Mouse (Mus musculus): ENCODE measurements around the gene Jam2.

Gene Jam2

DNA sequence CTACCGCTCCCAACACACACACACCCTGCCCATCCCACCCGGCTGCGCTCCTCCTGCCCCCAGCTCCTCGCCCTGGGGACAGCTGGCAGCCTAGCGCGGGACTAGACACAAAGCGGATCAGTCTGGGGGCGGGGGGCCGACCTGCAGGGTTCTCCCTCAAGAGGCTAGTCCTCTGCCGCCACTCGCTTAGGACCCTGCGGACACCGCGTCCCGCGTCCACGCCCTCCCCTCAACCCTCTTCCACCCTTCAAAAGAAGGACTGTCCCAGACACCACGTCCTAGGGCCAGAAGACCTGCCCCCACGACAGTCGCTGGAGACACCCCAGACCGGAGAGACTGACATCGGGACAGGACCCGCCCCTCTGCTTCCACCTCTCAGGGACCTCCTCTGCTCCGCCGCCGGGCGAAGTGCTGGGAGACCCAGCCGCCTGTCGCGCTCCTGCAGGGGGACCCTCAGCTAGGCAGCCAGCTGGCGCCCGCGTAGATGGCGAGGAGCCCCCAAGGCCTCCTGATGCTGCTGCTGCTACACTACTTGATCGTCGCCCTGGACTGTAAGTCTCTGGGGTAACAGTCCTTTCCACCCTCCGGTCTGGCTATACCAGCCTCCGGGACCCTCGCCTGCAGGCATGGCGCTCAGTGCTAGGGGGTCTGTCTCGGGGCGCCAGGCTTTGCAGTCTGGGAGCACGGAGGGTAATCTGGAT is at the start of gene Jam2:
TSS of gene Jam2 (plus strand) at position 121 of the 701 bp plus-strand sequence.
- in situ Hi-C loops (cut with MboI; ENCODE audit: unreplicated experiment in 2 of 2) = no loop called here

DNA sequence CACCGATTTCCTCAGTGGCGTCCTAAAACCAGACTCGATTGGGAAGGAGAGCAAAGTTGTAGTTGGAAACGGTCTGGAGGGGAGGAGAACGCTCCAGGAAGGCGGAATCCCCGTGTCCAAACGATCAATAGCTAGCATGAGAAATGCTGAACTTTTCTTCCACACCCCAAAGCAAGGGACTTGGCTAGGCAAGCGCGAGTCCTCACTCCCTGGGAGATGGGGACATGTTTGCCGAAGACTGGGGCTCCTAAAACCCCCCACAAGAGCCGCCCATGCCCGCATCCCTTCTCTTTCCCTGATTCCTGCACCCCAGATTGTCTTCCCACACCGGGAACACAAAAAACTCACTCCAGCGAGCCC is 39.1 kb upstream of the Jam2 start:
- in situ Hi-C loops (cut with MboI; ENCODE audit: unreplicated experiment in 2 of 2) = loop anchor here (5.0 to 10.0 kb wide), 4 partner anchors 90 to 940 kb away; partner anchors contain the start of gene Gabpa (in 2 of the 2)

DNA sequence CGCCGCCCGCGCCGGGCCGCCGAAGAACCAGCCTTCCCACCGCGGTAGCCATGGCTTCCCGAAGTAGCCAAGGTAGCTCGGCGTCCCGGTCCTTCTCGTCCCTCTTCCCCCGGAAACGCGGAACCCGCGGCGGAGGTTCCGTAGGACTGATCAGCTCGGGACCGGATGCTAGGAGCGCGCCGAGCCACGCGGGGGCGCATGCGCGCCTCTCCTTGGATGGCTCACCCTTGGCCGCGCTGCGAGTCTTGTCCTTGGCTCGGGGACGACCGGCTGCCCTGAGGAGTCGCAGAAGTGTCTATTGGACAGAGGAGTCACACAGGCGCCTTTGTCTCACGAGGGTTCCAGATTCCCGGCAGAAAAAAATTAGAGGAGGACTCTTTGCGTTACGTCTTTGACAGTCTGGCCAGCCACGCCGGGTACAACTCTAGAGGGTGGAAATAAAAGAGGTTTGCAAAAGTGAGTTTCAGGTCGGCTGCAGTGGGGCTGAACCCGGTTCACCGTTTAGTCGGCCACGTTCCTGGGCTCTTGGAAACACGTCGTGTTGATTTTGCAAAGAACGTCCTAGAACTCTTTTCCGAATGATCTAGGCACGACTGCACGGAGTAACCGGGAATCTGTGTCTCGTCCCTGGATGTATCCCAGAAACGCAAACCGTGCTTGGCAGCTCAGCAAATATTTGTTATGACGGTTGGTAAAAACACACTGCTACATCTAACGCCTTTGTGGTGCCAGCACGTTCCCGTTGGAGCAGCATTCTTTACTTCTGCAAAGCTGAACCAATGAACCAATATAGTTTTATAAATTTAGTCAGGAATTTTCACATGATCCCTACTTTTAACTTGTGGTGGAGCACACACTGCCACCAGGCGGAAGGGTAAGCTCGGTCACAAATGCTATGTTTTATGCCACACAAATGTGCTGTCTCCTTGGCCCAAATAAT is 38.5 kb upstream of the Jam2 start, which contains the start of gene Mrpl39:
TSS of gene Mrpl39 (minus strand) at position 577 of the 940 bp plus-strand sequence.
- in situ Hi-C loops (cut with MboI; ENCODE audit: unreplicated experiment in 2 of 2) = loop anchor here (5.0 to 10.0 kb wide), 4 partner anchors 91 to 939 kb away; partner anchors contain the start of gene Gabpa (in 2 of the 2)

DNA sequence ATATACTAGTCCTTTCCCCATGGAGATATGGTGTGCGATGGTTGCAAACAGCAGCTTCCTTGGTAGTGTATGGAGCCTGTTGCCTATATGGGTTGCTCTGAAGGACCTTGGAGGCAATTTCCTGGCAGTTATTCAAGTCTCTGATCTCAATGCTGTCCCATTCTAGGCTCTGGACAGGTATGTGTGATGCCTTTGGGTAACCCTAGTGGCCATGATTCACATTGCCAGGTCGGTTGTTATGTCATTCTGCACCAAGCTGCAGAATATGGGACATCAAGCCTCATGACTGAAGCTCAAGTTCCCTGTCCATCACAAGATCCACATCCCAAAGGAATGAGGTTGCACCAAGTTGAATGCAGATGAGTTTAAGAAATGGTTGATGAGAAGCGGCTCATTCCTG is 36.6 kb upstream of the Jam2 start:
- in situ Hi-C loops (cut with MboI; ENCODE audit: unreplicated experiment in 2 of 2) = loop anchor here (5.0 to 10.0 kb wide), 4 partner anchors 93 to 937 kb away; partner anchors contain the start of gene Gabpa (in 2 of the 2)

DNA sequence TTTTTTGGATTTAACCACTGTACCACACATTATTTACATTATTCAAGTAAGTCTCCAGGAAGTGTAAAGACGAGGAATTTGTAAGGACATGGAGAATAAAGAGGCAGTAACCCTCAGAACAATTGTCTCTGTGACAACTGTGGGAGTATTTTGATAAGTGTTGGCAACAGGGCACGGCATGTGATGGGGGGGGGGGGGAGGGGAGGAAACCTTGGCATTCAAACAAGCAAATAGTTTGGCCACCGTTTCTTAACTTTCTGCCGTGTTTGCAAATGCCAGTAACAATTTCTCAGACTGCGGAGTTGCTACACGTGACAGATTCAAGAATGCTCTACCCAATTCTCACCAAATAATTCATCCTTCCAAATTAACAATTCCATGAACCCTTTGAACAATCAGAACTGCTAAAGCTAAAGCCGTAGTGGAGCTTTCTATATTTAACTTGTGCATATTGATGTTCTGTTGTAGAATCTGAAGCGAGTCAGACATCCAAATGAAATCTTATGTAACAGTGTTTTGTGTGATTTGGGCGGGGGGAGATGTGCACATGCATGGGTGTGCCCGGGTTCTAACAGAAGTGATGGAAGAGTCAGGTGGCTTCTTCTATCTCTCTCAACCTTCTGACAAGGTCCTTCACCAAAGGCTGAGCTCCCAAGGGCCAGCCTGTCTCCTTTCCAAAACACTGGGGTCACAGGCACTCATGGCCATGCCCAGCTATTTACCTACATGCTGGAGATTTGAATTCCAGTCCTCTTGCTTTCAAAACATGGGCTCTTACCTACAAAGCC is 29.0 kb upstream of the Jam2 start:
- in situ Hi-C loops (cut with MboI; ENCODE audit: unreplicated experiment in 2 of 2) = no loop called here

DNA sequence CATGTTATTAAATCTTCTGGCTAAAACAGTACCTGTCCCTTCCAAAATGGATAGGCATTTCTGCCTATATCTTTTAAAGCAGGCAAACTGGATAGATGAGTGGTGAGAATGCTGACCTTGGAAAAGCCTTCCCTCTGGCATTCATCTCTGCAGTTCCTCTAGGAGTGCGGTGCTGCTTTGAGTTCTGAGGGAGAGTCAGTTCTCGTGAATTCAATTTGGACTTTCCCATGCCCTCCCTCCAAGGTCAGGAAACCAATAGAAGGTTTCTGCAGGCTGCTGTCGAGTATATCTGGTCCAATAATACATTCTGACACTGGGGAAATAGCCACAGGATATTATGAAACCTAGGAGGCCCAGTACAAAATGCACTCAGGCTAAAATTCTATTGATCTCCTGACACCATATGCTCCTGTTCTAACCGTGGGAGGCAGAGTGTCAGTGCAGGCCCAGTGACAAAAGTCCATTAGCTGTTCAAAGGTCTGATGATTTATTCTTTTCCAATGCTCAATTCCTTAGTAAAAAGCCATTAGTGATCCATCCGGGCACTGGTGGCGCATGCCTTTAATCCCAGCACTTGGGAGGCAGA is 28.1 kb upstream of the Jam2 start:
- in situ Hi-C loops (cut with MboI; ENCODE audit: unreplicated experiment in 2 of 2) = no loop called here

DNA sequence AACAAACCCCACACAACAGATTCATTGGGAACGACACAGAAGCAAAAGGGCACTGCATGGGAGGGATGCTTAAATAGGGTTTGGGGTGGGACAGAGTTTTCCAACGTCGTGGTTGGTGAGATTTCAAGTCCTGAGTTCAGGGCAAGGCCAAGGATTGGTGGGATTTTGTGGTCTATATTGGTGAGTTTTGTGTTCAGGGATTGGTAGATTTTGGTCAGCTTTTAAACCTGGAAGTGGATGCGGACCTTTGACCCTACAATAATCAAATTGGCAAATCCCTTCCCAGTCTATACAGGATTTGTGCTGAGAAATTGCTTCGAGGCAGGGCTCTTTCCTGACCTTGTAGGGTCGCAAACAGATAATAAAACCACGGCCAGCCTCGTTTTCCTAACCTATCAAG is 6.0 kb upstream of the Jam2 start:
- in situ Hi-C loops (cut with MboI; ENCODE audit: unreplicated experiment in 2 of 2) = no loop called here

DNA sequence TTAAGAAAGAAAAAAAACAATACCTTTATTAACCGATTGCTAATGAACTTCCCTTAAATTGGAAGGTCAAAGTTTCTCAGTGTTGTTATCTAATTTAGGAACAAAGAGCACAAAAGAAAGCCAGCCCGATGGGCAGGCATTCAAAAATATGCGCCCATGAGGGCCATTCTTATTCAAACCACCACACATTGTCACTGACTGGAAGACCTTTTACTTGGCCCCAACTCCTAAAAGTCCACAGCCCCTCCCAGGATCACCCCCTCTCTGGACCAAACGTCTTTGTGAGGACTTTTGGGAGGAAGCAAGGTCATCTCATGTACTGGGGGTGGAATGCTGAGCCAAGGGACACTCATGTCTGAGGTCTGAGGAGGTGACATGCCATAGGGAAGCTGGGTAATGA is 4.7 kb upstream of the Jam2 start:
- in situ Hi-C loops (cut with MboI; ENCODE audit: unreplicated experiment in 2 of 2) = no loop called here

DNA sequence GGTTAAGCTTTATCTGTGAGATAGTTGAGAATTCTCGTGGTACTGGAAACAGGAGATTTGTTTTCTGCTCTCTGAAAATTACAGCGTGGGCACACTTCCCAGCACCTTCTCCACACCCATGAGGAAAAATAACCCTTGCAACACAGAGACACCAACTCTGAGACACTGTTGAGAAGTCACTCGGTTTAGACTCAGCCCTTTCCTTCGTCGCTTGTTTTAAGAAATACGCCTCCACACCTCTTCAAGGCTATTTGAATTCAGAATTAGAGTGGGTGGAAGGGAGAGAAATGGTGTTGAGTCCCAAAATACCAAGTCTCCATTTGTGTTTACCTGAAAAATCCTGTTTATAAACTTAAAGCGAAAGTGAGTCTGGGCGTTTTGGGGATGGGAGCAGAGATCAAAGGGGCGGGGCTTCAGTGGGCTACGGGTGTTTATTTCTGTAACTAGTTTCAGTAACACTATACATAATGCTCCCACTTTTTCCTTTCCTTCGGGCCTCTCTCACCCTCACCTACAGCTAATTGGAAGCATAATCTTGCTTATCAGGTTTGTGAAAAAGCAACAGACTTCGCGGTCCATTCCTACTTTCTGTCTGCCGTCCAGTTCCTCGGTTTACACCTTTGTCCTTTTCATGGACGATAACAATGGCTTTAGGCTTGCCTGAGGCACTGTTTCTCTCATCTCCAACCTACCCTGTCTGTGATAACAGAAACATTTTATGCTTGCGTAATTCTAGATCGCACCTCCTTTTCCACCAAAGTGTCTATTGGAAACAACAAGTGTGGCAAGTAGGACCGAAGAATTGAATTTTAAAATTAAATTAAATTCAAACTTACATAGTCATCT is 4.1 kb upstream of the Jam2 start:
- in situ Hi-C loops (cut with MboI; ENCODE audit: unreplicated experiment in 2 of 2) = no loop called here

DNA sequence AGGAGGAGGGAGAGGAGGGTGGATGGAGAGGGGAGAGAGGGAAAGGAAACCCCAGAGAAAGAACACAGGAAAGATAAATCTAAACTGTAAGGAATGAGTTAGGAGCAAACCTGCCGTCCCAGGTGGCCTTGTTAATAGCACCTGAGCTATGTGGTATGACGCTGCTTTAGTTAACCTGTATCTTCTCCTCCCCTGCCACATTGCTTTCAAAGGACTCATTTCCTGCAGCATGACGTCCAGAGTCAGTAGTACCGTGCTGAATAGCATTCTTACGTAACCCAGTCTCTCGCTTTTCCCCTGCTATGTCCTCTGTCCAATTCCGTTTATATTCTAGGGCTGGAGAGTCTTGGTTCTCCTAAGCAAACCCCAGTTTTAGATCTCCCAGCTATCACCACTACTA is 3.0 kb upstream of the Jam2 start:
- in situ Hi-C loops (cut with MboI; ENCODE audit: unreplicated experiment in 2 of 2) = no loop called here

DNA sequence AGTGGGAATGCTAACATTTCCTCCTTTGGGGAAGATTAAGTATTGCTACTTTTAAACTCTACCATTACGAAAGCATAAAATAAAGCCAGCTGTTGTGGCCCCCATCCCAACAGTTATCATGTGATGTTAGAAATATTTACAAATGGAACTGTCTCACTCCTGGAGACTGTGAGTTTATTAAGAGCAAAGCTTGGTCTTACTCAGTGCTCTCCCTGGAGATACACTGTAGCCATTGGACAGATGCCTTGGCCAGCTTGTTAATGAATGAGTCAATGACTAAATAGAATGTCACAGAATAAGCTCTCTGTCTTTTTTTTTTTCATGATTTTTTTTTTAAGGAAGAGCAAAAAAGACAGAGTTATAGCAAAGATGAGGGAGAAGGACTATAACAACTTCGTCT is 2.5 kb upstream of the Jam2 start:
- in situ Hi-C loops (cut with MboI; ENCODE audit: unreplicated experiment in 2 of 2) = no loop called here

DNA sequence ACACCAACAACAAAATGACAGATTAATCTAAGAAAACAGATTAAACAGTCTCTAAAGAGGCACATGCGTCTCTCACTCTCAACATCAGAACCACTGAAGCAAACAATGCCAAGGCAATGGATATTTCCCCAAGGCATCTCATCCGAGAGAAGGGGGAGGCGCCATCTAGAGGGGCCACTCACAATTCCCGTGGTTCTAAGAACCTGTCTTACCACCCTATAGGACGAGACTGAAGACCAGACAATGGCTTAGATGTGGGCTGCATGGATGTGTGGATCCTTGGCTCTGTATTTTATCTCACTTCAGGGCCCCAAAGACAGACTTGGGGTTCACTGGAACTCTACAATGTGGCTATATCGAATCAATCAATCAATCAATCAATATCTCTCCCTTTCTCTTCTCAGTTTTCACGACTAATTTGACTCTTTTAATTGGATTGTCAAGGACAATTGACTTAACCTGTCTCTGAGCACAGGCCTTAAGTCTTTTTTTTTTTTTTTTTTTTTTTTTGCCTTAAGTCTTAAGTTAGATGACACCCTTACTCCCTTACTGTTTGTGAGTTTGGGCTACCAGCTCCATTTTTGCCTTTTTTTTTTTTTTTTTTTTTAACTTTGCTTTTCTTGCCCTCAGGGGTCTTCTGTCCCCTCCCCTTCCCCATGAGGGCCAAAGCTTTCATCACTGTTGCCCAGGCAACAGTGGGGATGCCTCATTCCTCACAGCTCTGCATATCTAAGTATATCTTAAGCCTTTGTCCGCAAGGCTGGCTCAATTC is 1.2 kb upstream of the Jam2 start:
- in situ Hi-C loops (cut with MboI; ENCODE audit: unreplicated experiment in 2 of 2) = no loop called here

DNA sequence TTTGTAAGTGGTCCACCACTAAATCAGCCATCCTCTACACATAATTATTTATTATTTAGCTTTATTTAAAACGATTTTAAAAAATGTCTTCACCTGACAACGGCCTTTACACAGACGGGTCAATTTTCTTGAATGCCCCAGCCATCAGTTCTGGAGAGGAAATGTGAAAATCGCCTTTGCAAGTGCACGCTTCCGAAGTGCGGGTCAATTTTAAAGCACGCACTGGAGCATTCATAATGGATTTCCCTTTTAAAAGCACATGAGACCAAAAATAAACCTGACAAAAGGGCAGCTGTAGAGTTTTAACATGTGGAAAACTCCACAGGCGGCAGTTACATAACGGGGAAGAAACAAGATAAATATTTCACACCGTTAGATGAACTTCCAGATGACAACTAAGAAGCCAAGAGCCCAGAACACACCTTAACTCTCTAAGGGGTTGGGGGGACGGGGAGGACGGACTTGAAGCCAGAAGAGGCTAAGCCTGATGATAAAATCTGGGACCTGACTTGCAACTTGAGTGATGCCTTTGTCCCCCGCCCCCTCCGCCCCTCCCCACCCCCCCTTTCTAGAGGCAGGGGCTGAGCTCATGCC is 558 bp upstream of the Jam2 start:
- in situ Hi-C loops (cut with MboI; ENCODE audit: unreplicated experiment in 2 of 2) = no loop called here

DNA sequence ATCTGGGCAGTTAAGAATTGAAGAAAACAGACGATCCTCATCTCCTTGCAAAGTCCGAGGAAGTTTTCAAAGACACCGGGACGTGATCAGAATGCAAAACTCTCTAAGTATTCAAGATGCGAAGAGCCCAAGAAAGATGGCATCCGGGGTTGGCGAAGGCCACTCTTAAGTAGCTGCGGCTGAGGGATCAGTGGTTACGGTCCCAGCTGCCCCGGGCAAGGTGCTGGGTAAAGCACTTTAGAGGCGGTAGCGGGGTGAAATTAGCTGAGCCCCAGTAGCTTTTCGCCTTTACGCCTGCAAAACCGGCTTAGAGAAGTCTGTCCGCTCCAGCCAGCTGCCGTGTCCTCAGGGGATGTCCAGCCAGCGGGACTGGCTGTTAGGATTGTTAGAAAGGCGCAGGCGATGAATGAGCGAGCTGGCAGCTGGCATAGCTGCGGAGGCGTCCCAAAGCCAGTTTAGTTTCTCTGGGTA is 873 bp downstream of the Jam2 start:
- in situ Hi-C loops (cut with MboI; ENCODE audit: unreplicated experiment in 2 of 2) = no loop called here

DNA sequence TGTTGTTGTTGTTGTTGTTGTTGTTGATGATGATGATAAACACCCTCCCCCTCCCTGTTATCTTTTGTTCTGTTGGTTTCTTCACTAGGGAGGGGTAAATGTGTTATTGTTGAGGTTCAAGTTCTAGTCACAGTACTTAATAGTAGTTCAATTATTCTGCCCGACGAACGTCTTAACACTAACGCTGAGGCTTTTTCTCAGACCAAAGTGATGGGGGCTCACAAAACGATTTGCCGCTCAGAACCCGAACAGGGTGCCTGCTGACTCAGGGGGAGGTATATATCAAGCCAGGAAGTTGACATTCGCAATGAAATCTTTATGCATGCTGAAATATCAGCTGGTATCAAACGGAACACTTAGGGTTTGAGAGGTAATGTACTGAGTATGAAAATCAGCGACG is 1.4 kb downstream of the Jam2 start:
- in situ Hi-C loops (cut with MboI; ENCODE audit: unreplicated experiment in 2 of 2) = no loop called here

DNA sequence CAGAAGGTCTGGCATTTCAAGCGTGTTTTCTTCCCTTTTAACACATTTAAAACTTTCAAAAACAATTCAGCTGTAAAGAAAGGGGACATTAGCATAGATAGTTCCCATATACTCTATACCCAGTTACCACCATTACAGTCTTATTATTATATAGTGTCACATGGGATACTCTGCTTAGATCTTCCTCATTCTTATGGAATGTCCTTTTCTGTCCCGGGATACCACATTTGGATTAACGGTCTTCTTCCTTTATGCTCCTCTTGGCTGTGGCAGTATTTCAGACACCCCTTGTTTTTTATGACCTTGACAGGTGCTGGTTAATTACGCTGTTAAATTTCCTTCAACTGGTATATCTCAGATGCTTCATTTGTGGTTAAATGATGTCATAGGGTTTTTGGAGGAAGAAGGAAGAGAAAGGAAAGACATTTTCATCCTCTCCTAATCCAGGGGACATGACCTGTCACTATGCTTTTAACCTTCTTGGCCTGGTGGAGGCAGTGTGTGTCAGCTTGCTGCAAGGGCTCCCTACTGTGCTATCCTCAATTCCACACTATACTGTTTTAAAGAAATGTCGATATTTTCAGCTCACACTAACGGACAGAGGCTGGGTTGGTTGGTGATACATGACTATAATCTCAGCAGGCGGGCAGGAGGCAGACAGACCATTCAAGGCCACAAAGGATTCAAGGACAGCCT is 2.3 kb downstream of the Jam2 start:
- in situ Hi-C loops (cut with MboI; ENCODE audit: unreplicated experiment in 2 of 2) = no loop called here

DNA sequence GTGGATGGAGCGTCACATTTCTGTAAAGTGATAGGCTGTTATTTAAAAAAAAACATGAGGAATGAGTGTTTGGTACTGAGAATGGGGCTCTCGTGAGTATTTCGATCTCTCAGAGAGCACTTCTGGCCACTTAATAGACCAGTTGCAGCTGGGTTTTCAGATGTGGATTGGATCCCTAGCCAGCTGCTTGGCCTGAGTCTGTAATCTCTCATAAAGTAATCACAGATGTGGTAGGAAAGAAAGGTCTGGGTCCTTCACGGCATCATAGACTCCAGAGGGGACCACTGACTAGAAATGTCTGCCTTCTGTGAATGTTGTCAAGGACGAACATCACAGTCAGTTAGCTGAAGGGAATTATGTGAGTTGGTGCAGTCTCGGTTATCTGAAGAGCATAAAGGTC is 4.5 kb downstream of the Jam2 start:
- in situ Hi-C loops (cut with MboI; ENCODE audit: unreplicated experiment in 2 of 2) = no loop called here
